Mouse (Mus musculus): ENCODE results near the gene Chn2. TPM values are rescaled to one million over a fixed set of nuclear protein-coding genes. Genes with fewer than 3 reads are reported as not detected.
A peak's percentile ranks its signal among the peaks of the same experiment; 100 is the strongest.

Chn2 gene
- polyA plus RNA-seq, 1 experiment from 2014 or later: 4.3 TPM

DNA sequence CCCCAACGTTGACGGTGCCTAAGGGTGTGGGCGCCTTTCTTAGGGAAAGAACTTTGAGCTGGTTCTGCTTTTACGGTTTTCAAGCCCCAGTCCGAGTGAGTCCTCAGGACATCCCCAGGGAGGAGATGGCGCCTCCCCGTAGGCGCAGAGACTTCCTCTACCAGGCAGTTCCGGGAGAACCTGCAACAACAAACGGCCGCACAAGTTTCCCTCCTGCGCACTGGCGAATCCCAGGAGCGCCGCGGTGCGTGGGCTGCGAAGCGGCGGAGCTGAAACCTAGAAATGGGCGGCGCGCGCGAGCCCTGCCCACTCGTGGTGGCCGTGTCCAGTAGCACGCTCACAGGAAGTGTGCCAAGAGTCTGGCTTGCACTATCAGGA is 288.3 kb downstream of the Chn2 start:
- Histone ChIP-seq H3K9me3 (replicated peaks) (no peaks in the 10 kb centered on the region), H3K27me3 (peaks cover 30% of the 10 kb centered on the region), H3K4me2 (peak overlapping the region; percentile 70), H3K4me3 (replicated peaks) (peak overlapping the region; percentile 51), H3K9ac (no peak overlapping the region), H3K4me1 (replicated peaks) (0 out of 2 replicates have a peak, but pooled peaks cover 9% of the 10 kb centered on the region), H3K36me3 (replicated peaks) (no peaks in the 10 kb centered on the region), H3K27ac (replicated peaks) (no peak overlapping the region)
- WGBS (ENCODE audit: insufficient replicate concordance): under 1% methylated on average over 28 of the region's 28 CpGs
- ATAC-seq (ENCODE audit: insufficient read depth): no peak

GRCm38 (mm10) chr6:54328783-54329182 is 289.4 kb downstream of the Chn2 start:
- 0 out of 2 replicates have a peak, but pooled peaks cover 9% of the 10 kb centered on the region for H3K4me1 ChIP-seq (replicated peaks)
- no peak overlapping the region for H3K27ac ChIP-seq (replicated peaks)
- H3K36me3 ChIP-seq (replicated peaks): no peaks in the 10 kb centered on the region
- no peak for ATAC-seq (ENCODE audit: insufficient read depth)
- H3K9ac ChIP-seq: no peak overlapping the region
- WGBS (ENCODE audit: insufficient replicate concordance): 69% methylated on average over 5 of the region's 5 CpGs
- H3K4me2 ChIP-seq: no peak overlapping the region
- peaks cover 30% of the 10 kb centered on the region for H3K27me3 ChIP-seq
- no peaks in the 10 kb centered on the region for H3K9me3 ChIP-seq (replicated peaks)
- H3K4me3 ChIP-seq (replicated peaks): no peak overlapping the region

DNA sequence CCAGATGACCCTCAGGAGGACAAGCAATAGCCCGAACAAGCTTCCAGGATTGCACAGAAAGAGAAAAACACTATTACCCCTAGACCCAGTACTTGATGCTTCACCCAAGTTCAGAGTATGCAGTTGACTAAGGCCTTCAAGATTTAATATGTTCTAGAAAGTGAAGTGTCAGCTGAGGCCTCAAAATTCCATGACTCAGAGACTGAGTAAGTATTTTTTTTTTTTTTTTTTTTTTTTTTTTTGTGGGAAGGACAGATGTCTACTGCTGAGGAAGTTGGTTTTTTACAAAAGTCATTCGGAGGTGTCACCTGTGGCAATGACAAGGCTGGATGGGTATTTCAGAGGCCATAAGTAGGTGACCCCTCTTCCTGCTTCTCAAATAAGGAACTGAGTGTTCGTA is 290.2 kb downstream of the Chn2 start:
- Histone ChIP-seq H3K4me3 (replicated peaks) (no peak overlapping the region), H3K27ac (replicated peaks) (no peak overlapping the region), H3K4me1 (replicated peaks) (0 out of 2 replicates have a peak, but pooled peaks cover 9% of the 10 kb centered on the region), H3K36me3 (replicated peaks) (no peaks in the 10 kb centered on the region), H3K27me3 (peaks cover 30% of the 10 kb centered on the region), H3K9me3 (replicated peaks) (no peaks in the 10 kb centered on the region), H3K9ac (no peak overlapping the region), H3K4me2 (0 out of 2 replicates have a peak overlapping the region, but pooled peaks have one; percentile 7)
- no peak for ATAC-seq (ENCODE audit: insufficient read depth)
- 44% methylated on average over 3 of the region's 3 CpGs for WGBS (ENCODE audit: insufficient replicate concordance)

GRCm38 (mm10) chr6:54330166-54330565 is 290.8 kb downstream of the Chn2 start:
- no peaks in the 10 kb centered on the region for H3K9me3 ChIP-seq (replicated peaks)
- H3K4me1 ChIP-seq (replicated peaks): 0 out of 2 replicates have a peak, but pooled peaks cover 9% of the 10 kb centered on the region
- 69% methylated on average over 10 of the region's 10 CpGs for WGBS (ENCODE audit: insufficient replicate concordance)
- no peak overlapping the region for H3K27ac ChIP-seq (replicated peaks)
- no peaks in the 10 kb centered on the region for H3K36me3 ChIP-seq (replicated peaks)
- H3K27me3 ChIP-seq: peaks cover 26% of the 10 kb centered on the region
- H3K4me3 ChIP-seq (replicated peaks): no peak overlapping the region
- ATAC-seq (ENCODE audit: insufficient read depth): no peak
- 0 out of 2 replicates have a peak overlapping the region, but pooled peaks have one; percentile 7 for H3K4me2 ChIP-seq
- no peak overlapping the region for H3K9ac ChIP-seq

DNA sequence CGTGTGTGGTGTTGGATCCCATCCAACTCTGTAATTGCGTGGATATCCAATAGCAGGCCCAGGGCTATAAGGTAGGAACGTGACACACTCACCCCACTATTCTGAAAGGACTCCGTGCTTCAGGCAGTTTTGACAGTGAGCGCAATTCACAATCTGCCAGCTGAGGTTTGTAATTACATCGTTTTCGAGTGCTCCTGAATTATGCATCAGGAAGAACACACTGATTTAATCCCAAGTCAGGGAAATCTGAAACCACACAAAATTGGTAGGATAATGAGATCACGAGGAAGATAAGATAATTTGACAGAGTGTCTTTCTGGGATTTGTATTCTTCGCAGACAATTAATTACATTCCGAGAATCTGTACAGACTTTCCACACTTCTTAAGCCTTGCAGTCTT is 292.4 kb downstream of the Chn2 start:
- H3K4me1 ChIP-seq (replicated peaks): 0 out of 2 replicates have a peak, but pooled peaks cover 9% of the 10 kb centered on the region
- WGBS (ENCODE audit: insufficient replicate concordance): 59% methylated on average over 10 of the region's 10 CpGs
- no peak overlapping the region for H3K4me3 ChIP-seq (replicated peaks)
- no peak overlapping the region for H3K9ac ChIP-seq
- ATAC-seq (ENCODE audit: insufficient read depth): no peak
- peaks cover 11% of the 10 kb centered on the region for H3K27me3 ChIP-seq
- H3K4me2 ChIP-seq: no peak overlapping the region
- no peaks in the 10 kb centered on the region for H3K36me3 ChIP-seq (replicated peaks)
- H3K9me3 ChIP-seq (replicated peaks): no peaks in the 10 kb centered on the region
- H3K27ac ChIP-seq (replicated peaks): no peak overlapping the region

DNA sequence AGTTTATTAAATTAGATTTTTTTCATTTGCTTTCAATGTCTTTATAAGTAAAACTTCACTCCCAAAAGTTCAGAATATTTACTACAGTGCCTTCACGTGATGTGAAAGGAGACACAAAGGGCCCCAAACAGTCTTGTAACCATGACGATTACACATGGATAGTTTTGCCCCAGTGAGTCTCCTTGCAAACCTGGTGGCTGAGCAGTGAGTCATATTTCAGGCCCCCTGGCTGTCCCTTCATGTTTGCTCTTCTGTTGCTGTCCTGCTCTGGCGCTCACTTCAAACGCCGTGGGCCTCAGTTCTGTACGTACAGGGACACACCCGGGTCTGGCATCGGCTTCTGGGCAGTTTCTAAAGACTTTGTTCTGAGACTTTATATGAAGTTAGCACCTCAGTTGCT is 292.8 kb downstream of the Chn2 start:
- H3K27me3 ChIP-seq: peaks cover 7% of the 10 kb centered on the region
- no peak overlapping the region for H3K9ac ChIP-seq
- no peak for ATAC-seq (ENCODE audit: insufficient read depth)
- no peak overlapping the region for H3K27ac ChIP-seq (replicated peaks)
- no peak overlapping the region for H3K4me2 ChIP-seq
- no peaks in the 10 kb centered on the region for H3K36me3 ChIP-seq (replicated peaks)
- H3K4me3 ChIP-seq (replicated peaks): no peak overlapping the region
- H3K9me3 ChIP-seq (replicated peaks): no peaks in the 10 kb centered on the region
- H3K4me1 ChIP-seq (replicated peaks): 0 out of 2 replicates have a peak, but pooled peaks cover 9% of the 10 kb centered on the region
- 63% methylated on average over 8 of the region's 8 CpGs for WGBS (ENCODE audit: insufficient replicate concordance)

DNA sequence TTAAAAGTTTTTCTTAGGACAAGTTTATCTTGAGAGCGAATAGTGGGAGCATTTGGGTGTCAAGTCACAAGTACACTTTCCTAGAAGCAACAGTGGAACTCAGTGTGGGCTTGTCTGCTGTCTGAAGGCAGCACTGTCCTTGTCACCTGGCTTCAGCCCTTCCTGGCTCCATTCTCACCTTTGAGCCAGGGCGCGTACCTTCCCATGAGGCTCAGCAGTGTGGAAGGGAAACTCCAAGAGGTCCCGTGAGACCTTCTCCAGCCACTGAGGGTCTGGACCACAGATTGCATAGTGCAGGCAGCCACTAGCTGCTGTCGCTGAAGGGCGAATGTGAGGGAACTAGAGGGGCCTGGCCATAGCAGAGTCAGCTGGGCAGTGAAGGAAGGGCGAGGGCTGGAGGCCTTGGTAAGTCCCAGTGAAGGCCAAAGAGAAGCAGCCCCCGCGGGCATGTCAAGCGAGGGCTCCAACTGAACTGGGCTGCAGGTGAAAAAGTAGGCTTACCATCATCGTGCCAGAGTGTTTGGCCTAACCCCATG is 293.8 kb downstream of the Chn2 start:
- H3K9me3 ChIP-seq (replicated peaks): no peaks in the 10 kb centered on the region
- 55% methylated on average over 11 of the region's 11 CpGs for WGBS (ENCODE audit: insufficient replicate concordance)
- no peak overlapping the region for H3K4me2 ChIP-seq
- H3K36me3 ChIP-seq (replicated peaks): no peaks in the 10 kb centered on the region
- no peak overlapping the region for H3K9ac ChIP-seq
- no peak overlapping the region for H3K4me3 ChIP-seq (replicated peaks)
- H3K27me3 ChIP-seq: no peaks in the 10 kb centered on the region
- H3K4me1 ChIP-seq (replicated peaks): 0 out of 2 replicates have a peak, but pooled peaks cover 9% of the 10 kb centered on the region
- no peak for ATAC-seq (ENCODE audit: insufficient read depth)
- H3K27ac ChIP-seq (replicated peaks): no peak overlapping the region

GRCm38 (mm10) chr6:54333652-54334396 is 294.5 kb downstream of the Chn2 start:
- WGBS (ENCODE audit: insufficient replicate concordance): 37% methylated on average over 9 of the region's 9 CpGs
- no peak for ATAC-seq (ENCODE audit: insufficient read depth)
- Histone ChIP-seq H3K4me1 (replicated peaks) (0 out of 2 replicates have a peak, but pooled peaks cover 9% of the 10 kb centered on the region), H3K4me2 (no peak overlapping the region), H3K27ac (replicated peaks) (no peak overlapping the region), H3K4me3 (replicated peaks) (no peak overlapping the region), H3K36me3 (replicated peaks) (no peaks in the 10 kb centered on the region), H3K9me3 (replicated peaks) (no peaks in the 10 kb centered on the region), H3K9ac (no peak overlapping the region), H3K27me3 (no peaks in the 10 kb centered on the region)

GRCm38 (mm10) chr6:54337321-54337720 is 298.0 kb downstream of the Chn2 start:
- Histone ChIP-seq H3K4me2 (no peak overlapping the region), H3K4me3 (replicated peaks) (no peak overlapping the region), H3K4me1 (replicated peaks) (no peaks in the 10 kb centered on the region), H3K9me3 (replicated peaks) (no peaks in the 10 kb centered on the region), H3K27me3 (no peaks in the 10 kb centered on the region), H3K36me3 (replicated peaks) (no peaks in the 10 kb centered on the region), H3K9ac (no peak overlapping the region), H3K27ac (replicated peaks) (no peak overlapping the region)
- no peak for ATAC-seq (ENCODE audit: insufficient read depth)
- WGBS (ENCODE audit: insufficient replicate concordance): 75% methylated on average over 6 of the region's 6 CpGs

DNA sequence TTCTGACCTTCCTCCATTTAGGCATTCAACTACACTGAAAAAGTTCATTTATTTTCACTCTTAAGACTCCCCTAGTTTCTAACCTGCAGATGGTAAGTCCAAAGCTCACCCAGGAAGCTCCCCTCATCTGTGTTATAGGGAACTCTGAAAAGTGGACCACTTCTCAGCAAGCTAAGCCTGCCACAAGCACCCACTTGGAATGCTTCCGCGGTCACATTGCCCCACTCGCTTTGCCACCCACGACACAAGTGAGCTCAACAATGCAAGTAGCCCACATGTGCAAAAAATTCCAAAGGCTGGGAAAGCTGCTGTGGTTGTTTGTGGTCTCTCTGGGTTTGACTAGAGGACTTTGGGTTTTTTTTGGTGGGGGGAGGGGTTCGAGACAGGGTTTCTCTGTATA is 301.8 kb downstream of the Chn2 start:
- ATAC-seq (ENCODE audit: insufficient read depth): no peak
- Histone ChIP-seq H3K4me2 (no peak overlapping the region), H3K4me1 (replicated peaks) (no peaks in the 10 kb centered on the region), H3K36me3 (replicated peaks) (no peaks in the 10 kb centered on the region), H3K9ac (no peak overlapping the region), H3K27ac (replicated peaks) (no peak overlapping the region), H3K27me3 (no peaks in the 10 kb centered on the region), H3K9me3 (replicated peaks) (no peaks in the 10 kb centered on the region), H3K4me3 (replicated peaks) (no peak overlapping the region)
- WGBS (ENCODE audit: insufficient replicate concordance): 73% methylated on average over 5 of the region's 5 CpGs

- Histone ChIP-seq H3K4me2 (no peak overlapping the region), H3K4me1 (replicated peaks) (no peaks in the 10 kb centered on the region), H3K9ac (no peak overlapping the region), H3K4me3 (replicated peaks) (no peak overlapping the region), H3K27ac (replicated peaks) (no peak overlapping the region), H3K27me3 (no peaks in the 10 kb centered on the region), H3K36me3 (replicated peaks) (no peaks in the 10 kb centered on the region), H3K9me3 (replicated peaks) (no peaks in the 10 kb centered on the region)
- whole genome bisulfite sequencing (ENCODE audit: insufficient replicate concordance): 62% methylated on average over 10 of the region's 10 CpGs
- ATAC-seq (ENCODE audit: insufficient read depth): no peak
Measured at GRCm38 (mm10) chr6:54342223-54342622, 302.9 kb downstream of the Chn2 start.

All from liver, embryonic 15.5 days (tissue).